Mouse (Mus musculus) limb, embryonic 14.5 days (tissue): ENCODE measurements around the gene Fto. TPM values are rescaled to one million over a fixed set of nuclear protein-coding genes. Genes with fewer than 3 reads are reported as not detected.

Source experiments
- ATAC-seq: fragments of 200-750 bp; cut with Nextera tagmentation; 2 replicates; pipeline ENCODE4 v1.8.0; 2017; ENCODE audit warnings: low read depth, moderate number of reproducible peaks, moderate TSS enrichment; ENCODE audit not compliant: low FRiP score
- DNase-seq: peaks from one replicate; pipeline ENCODE4 v3.0.0-alpha.2; 2015; ENCODE audit warnings: low spot score
- H3K27ac ChIP-seq: fragments of 300-500 bp; sonication (generic); replicated peaks from 2 replicates; pipeline ENCODE4 v1.5.1; 2014; ENCODE audit warnings: low read depth, mild to moderate bottlenecking, low read length, moderate library complexity, mixed read lengths
- H3K27me3 ChIP-seq: fragments of 300-500 bp; sonication (generic); 2 replicates; pipeline ENCODE4 v1.6.1; 2014; ENCODE audit warnings: low read length, mixed read lengths; ENCODE audit not compliant: control insufficient read depth, insufficient read depth
- H3K36me3 ChIP-seq: fragments of 300-500 bp; sonication (generic); 2 replicates; pipeline ENCODE4 v1.6.1; 2014; ENCODE audit warnings: mild to moderate bottlenecking, low read length, moderate library complexity, mixed read lengths; ENCODE audit not compliant: control insufficient read depth, insufficient read depth
- H3K4me1 ChIP-seq: fragments of 300-500 bp; sonication (generic); 2 replicates; pipeline ENCODE4 v1.6.1; 2014; ENCODE audit warnings: antibody characterized with exemption, low read length, mixed read lengths; ENCODE audit not compliant: control insufficient read depth, insufficient read depth
- H3K4me2 ChIP-seq: fragments of 300-500 bp; sonication (generic); replicated peaks from 2 replicates; pipeline ENCODE4 v1.6.1; 2014; ENCODE audit warnings: low read depth, mild to moderate bottlenecking, low read length, moderate library complexity; ENCODE audit not compliant: severe bottlenecking
- H3K4me3 ChIP-seq: fragments of 300-500 bp; sonication (generic); replicated peaks from 2 replicates; pipeline ENCODE4 v1.5.1; 2014; ENCODE audit warnings: low read length
- H3K9ac ChIP-seq: fragments of 300-500 bp; sonication (generic); 2 replicates; pipeline ENCODE4 v1.6.1; 2014; ENCODE audit warnings: mild to moderate bottlenecking, low read depth, low read length, moderate library complexity; ENCODE audit not compliant: severe bottlenecking
- H3K9me3 ChIP-seq: fragments of 300-500 bp; sonication (generic); 2 replicates; pipeline ENCODE4 v1.6.1; 2016; ENCODE audit warnings: low read length; ENCODE audit not compliant: control insufficient read depth
- POLR2A ChIP-seq: fragments of 200-500 bp; IDR thresholded peaks from 2 replicates; pipeline ENCODE4 v1.8.0; 2012; ENCODE audit warnings: inconsistent platforms, mild to moderate bottlenecking, moderate library complexity, borderline replicate concordance; ENCODE audit not compliant: insufficient read depth, insufficient read length; ENCODE audit errors: extremely low read depth
- WGBS: fragments of 180-500 bp; shearing (Covaris S2); extraction: QIAGEN DNeasy Blood & Tissue Kit; methylation state at CpG from one replicate; pipeline ENCODE4 v1.1.7; 2014; 5-methylcytosine and 5-hydroxymethylcytosine counted together
- polyA plus RNA-seq, 2 experiments: library from polyadenylated mRNA; depleted of rRNA in 1 of 2; stranded (reverse) in 1 of 2; unstranded in 1 of 2; fragments of >200 nt; fragmentation: Nextera tagmentation in 1 of 2; extraction: Ambion mirVana in 1 of 2; gene quantifications; 2 replicates each; pipeline versions ENCODE4 v1.2.1 to v1.2.3; 2012 to 2014

The Fto gene
- polyA plus RNA-seq, 2 experiments: 80.0 to 107 TPM

DNA sequence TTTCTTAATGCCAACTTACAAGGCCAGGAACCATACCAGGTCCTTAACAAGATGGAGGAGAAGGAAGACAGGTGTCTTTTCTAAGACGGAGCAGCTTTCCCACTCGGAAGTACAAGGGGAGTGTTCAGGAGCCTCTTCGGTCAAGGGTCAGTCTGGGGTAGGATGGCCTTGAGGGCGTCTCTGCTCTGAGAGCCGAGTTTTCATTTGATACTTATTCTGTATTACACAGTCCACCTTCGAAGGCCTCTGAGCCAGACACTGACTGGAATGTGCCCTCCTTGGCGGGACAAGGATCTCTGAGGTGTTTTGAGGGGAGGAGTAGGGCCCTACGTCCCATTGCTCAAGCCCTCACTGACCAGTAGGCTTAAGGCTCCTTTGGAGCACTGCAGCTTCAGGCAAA, 292.6 kb downstream of the Fto start:
- Histone ChIP-seq H3K9ac (no peak overlapping the region), H3K27ac (no peak overlapping the region), H3K27me3 (peaks cover 12% of the 10 kb centered on the region), H3K4me2 (no peak overlapping the region), H3K4me1 (peaks cover 2% of the 10 kb centered on the region; the same call in 1 of the 2 replicates), H3K9me3 (no peaks in the 10 kb centered on the region), H3K4me3 (no peak overlapping the region), H3K36me3 (0 out of 2 replicates have a peak, but pooled peaks cover 3% of the 10 kb centered on the region)
- no peak for DNase-seq
- TF ChIP-seq POLR2A: no peak
- whole genome bisulfite sequencing: 62% methylated on average over 8 of the region's 8 CpGs
- ATAC-seq: no peak

- Histone ChIP-seq H3K4me1 (peaks cover 11% of the 10 kb centered on the region), H3K27me3 (peaks cover 21% of the 10 kb centered on the region), H3K36me3 (no peaks in the 10 kb centered on the region), H3K9me3 (no peaks in the 10 kb centered on the region), H3K4me3 (no peak overlapping the region), H3K4me2 (no peak overlapping the region), H3K27ac (no peak overlapping the region), H3K9ac (no peak overlapping the region)
- no peak for ATAC-seq
- DNase-seq: no peak
- no peak for TF ChIP-seq POLR2A
- 92% methylated on average over 5 of the region's 5 CpGs for WGBS
These were observed 293.8 kb downstream of the Fto start for GRCm38 (mm10) chr8:91607091-91607490.

DNA sequence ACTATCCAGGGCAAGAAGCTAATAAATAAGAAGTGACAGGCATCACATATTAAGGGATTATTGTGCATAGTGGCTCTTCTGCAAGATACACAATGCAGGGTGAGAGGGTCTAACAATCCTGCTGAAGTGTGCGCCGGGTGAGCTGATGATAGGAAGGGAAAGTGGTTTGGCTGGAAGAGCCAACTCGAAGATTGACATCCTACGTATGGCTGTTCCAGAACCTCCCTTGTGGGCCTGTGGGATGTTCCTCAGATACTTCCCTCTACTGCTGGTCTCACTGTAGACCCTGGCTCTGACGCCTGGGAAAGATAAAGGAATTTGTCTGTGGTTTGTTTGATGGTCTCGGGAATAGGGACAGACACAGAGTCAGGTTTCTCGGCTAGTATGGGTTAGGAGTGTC, 297.9 kb downstream of the Fto start:
- no peak overlapping the region for H3K27ac ChIP-seq
- H3K9ac ChIP-seq: no peak overlapping the region
- H3K4me2 ChIP-seq: no peak overlapping the region
- ATAC-seq: no peak
- DNase-seq: no peak
- H3K4me3 ChIP-seq: no peak overlapping the region
- peaks cover 47% of the 10 kb centered on the region for H3K4me1 ChIP-seq
- no peak for TF ChIP-seq POLR2A
- H3K27me3 ChIP-seq: peaks cover 24% of the 10 kb centered on the region
- 41% methylated on average over 7 of the region's 7 CpGs for WGBS
- no peaks in the 10 kb centered on the region for H3K9me3 ChIP-seq
- no peaks in the 10 kb centered on the region for H3K36me3 ChIP-seq

DNA sequence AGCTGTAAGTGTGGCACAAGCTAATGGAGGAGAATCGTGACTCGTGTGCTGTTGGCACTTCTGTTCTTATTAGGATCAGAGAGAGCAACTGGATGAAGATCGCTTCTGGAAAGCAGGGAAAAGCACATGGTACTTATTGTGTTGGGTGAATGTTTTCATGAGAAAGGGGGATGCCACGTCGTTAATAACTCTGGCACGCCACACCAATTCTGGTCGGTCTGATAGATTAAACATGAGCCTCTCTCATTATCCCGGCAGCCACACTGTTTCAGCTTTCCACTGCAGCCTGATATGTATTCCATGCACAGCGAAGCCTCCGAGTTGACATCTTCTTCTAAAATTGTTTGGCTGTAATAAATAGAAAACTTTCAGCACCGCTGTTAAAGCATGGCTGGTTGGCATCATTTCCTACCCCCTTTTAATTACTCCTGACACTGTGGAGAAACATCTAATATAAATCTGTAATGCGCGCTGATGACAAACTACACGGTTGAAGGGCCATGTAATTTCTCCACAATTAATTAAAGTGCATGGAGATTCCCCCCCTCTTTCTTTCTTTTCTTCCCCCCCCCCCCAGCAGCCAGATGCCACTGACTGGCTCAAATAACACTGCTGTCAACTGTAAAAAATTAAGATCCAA, 298.5 kb downstream of the Fto start:
- Histone ChIP-seq H3K4me2 (no peak overlapping the region), H3K36me3 (no peaks in the 10 kb centered on the region), H3K4me3 (no peak overlapping the region), H3K9ac (no peak overlapping the region), H3K9me3 (no peaks in the 10 kb centered on the region), H3K27ac (no peak overlapping the region), H3K4me1 (peaks cover 47% of the 10 kb centered on the region), H3K27me3 (peaks cover 29% of the 10 kb centered on the region)
- no peak for TF ChIP-seq POLR2A
- 30% methylated on average over 14 of the region's 14 CpGs for WGBS
- ATAC-seq: no peak
- DNase-seq: no peak

GRCm38 (mm10) chr8:91612387-91613130, 299.2 kb downstream of the Fto start:
- no peak for DNase-seq
- ATAC-seq: no peak

More at GRCm38 (mm10) chr8:91612387-91613130, 299.2 kb downstream of the Fto start:
- Histone ChIP-seq H3K27ac (no peak overlapping the region), H3K9me3 (no peaks in the 10 kb centered on the region), H3K4me1 (peaks cover 47% of the 10 kb centered on the region), H3K36me3 (no peaks in the 10 kb centered on the region), H3K4me2 (no peak overlapping the region), H3K27me3 (peaks cover 37% of the 10 kb centered on the region), H3K4me3 (no peak overlapping the region), H3K9ac (0 out of 2 replicates have a peak overlapping the region, but pooled peaks have one; percentile 9)
- TF ChIP-seq POLR2A: no peak
- WGBS: 21% methylated on average over 18 of the region's 18 CpGs
